Mouse (Mus musculus): ENCODE measurements at regions not wholly inside any gene's neighbourhood (a gene's known extent, or its start where the extent isn't known, plus 50 kb on each side); places are given as distances from the start of the nearest gene placed in this dataset.

GRCm38 (mm10) chrX:12373670-12374069, 213.5 kb upstream of the Bcor start:
- no peak for DNase-seq (ENCODE audit: low read depth, low spot score)

- DNase-seq (ENCODE audit: low read depth, low spot score) = no peak
Observed at GRCm38 (mm10) chrX:12375796-12376195, 211.8 kb upstream of the Atp6ap2 start.

GRCm38 (mm10) chrX:12376238-12376980, 211.2 kb upstream of the Atp6ap2 start:
- DNase-seq (ENCODE audit: low read depth, low spot score) = no peak

GRCm38 (mm10) chrX:12377441-12377840, 210.2 kb upstream of the Atp6ap2 start:
- DNase-seq (ENCODE audit: low read depth, low spot score) = no peak

- DNase-seq (ENCODE audit: low read depth, low spot score) = peak; percentile 28
Observed at GRCm38 (mm10) chrX:12392145-12392825, 195.3 kb upstream of the Atp6ap2 start.

GRCm38 (mm10) chrX:12409319-12409718, 178.3 kb upstream of the Atp6ap2 start:
- DNase-seq (ENCODE audit: low read depth, low spot score) = no peak

GRCm38 (mm10) chrX:12425566-12425965, 162.0 kb upstream of the Atp6ap2 start:
- no peak for DNase-seq (ENCODE audit: low read depth, low spot score)

- DNase-seq (ENCODE audit: low read depth, low spot score) = no peak
Observed at GRCm38 (mm10) chrX:12426664-12427063, 160.9 kb upstream of the Atp6ap2 start.

- DNase-seq (ENCODE audit: low read depth, low spot score) = no peak
Observed at GRCm38 (mm10) chrX:12432289-12432688, 155.3 kb upstream of the Atp6ap2 start.

- DNase-seq (ENCODE audit: low read depth, low spot score) = no peak
Observed at GRCm38 (mm10) chrX:12435656-12436055, 151.9 kb upstream of the Atp6ap2 start.

GRCm38 (mm10) chrX:12436106-12436505, 151.5 kb upstream of the Atp6ap2 start:
- DNase-seq (ENCODE audit: low read depth, low spot score) = no peak

GRCm38 (mm10) chrX:12439447-12439846, 148.2 kb upstream of the Atp6ap2 start:
- DNase-seq (ENCODE audit: low read depth, low spot score) = no peak

- no peak for DNase-seq (ENCODE audit: low read depth, low spot score)
Observed at GRCm38 (mm10) chrX:12443794-12444193, 143.8 kb upstream of the Atp6ap2 start.

- no peak for DNase-seq (ENCODE audit: low read depth, low spot score)
Observed at GRCm38 (mm10) chrX:12445093-12445492, 142.5 kb upstream of the Atp6ap2 start.

- no peak for DNase-seq (ENCODE audit: low read depth, low spot score)
Observed at GRCm38 (mm10) chrX:12447962-12448361, 139.6 kb upstream of the Atp6ap2 start.

GRCm38 (mm10) chrX:12449688-12450087, 137.9 kb upstream of the Atp6ap2 start:
- no peak for DNase-seq (ENCODE audit: low read depth, low spot score)

GRCm38 (mm10) chrX:12452979-12453769, 134.4 kb upstream of the Atp6ap2 start:
- DNase-seq (ENCODE audit: low read depth, low spot score) = no peak

GRCm38 (mm10) chrX:12461657-12462056, 125.9 kb upstream of the Atp6ap2 start:
- no peak for DNase-seq (ENCODE audit: low read depth, low spot score)

GRCm38 (mm10) chrX:12462936-12463647, 124.5 kb upstream of the Atp6ap2 start:
- DNase-seq (ENCODE audit: low read depth, low spot score) = no peak

- no peak for DNase-seq (ENCODE audit: low read depth, low spot score)
Observed at GRCm38 (mm10) chrX:12466312-12466711, 121.3 kb upstream of the Atp6ap2 start.

GRCm38 (mm10) chrX:12466897-12467296, 120.7 kb upstream of the Atp6ap2 start:
- no peak for DNase-seq (ENCODE audit: low read depth, low spot score)
